Mouse (Mus musculus) T-helper 1 cell (primary cell): ENCODE measurements around the gene Slc3a2.

Experiments
- in situ Hi-C: fragments of 300-600 bp; cut with MboI, MseI; formaldehyde crosslinking; loops from one replicate; pipeline ENCODE4 v1.15.1; 2025; ENCODE audit warnings: high pct_unique_total_duplicates

Gene Slc3a2

GRCm38 (mm10) chr19:8712870-8713305 is 10.3 kb downstream of the Slc3a2 start:
- in situ Hi-C loops: loop anchor here (25.0 kb wide), 1 partner anchor 1226 kb away; the partner anchor contains the start of genes Atl3 and Rtn3

- in situ Hi-C loops: loop anchor here (25.0 kb wide), 1 partner anchor 1225 kb away; the partner anchor contains the start of genes Atl3 and Rtn3
Measured at GRCm38 (mm10) chr19:8711949-8712869, 11.0 kb downstream of the Slc3a2 start.

GRCm38 (mm10) chr19:8711506-8711905 is 11.7 kb downstream of the Slc3a2 start:
- in situ Hi-C loops: loop anchor here (25.0 kb wide), 1 partner anchor 1224 kb away; the partner anchor contains the start of genes Atl3 and Rtn3

GRCm38 (mm10) chr19:8710057-8710456 is 13.1 kb downstream of the Slc3a2 start:
- in situ Hi-C loops: loop anchor here (25.0 kb wide), 1 partner anchor 1223 kb away; the partner anchor contains the start of genes Atl3 and Rtn3

GRCm38 (mm10) chr19:8708954-8709353 is 14.2 kb downstream of the Slc3a2 start:
- in situ Hi-C loops: loop anchor here (25.0 kb wide), 1 partner anchor 1222 kb away; the partner anchor contains the start of genes Atl3 and Rtn3

- in situ Hi-C loops: loop anchor here (25.0 kb wide), 1 partner anchor 1220 kb away; the partner anchor contains the start of genes Atl3 and Rtn3
Measured at GRCm38 (mm10) chr19:8706930-8707329, 16.2 kb downstream of the Slc3a2 start.

- in situ Hi-C loops: loop anchor here (25.0 kb wide), 1 partner anchor 1219 kb away; the partner anchor contains the start of genes Atl3 and Rtn3
Measured at GRCm38 (mm10) chr19:8706132-8706667, 17.0 kb downstream of the Slc3a2 start.

- in situ Hi-C loops: loop anchor here (25.0 kb wide), 1 partner anchor 1218 kb away; the partner anchor contains the start of genes Atl3 and Rtn3
Measured at GRCm38 (mm10) chr19:8705026-8705708, 18.0 kb downstream of the Slc3a2 start.

- in situ Hi-C loops: loop anchor here (25.0 kb wide), 1 partner anchor 1216 kb away; the partner anchor contains the start of genes Atl3 and Rtn3
Measured at GRCm38 (mm10) chr19:8703571-8703970, 19.6 kb downstream of the Slc3a2 start.

- in situ Hi-C loops: loop anchor here (25.0 kb wide), 1 partner anchor 1215 kb away; the partner anchor contains the start of genes Atl3 and Rtn3
Measured at GRCm38 (mm10) chr19:8702458-8702857, 20.7 kb downstream of the Slc3a2 start.

- in situ Hi-C loops: loop anchor here (25.0 kb wide), 1 partner anchor 1212 kb away; the partner anchor contains the start of genes Atl3 and Rtn3
Measured at GRCm38 (mm10) chr19:8699652-8700051, 23.5 kb downstream of the Slc3a2 start.

GRCm38 (mm10) chr19:8695330-8695729 is 27.8 kb downstream of the Slc3a2 start:
- in situ Hi-C loops: no loop called here

- in situ Hi-C loops: no loop called here
Measured at GRCm38 (mm10) chr19:8692740-8693139, 30.4 kb downstream of the Slc3a2 start.

- in situ Hi-C loops: no loop called here
Measured at GRCm38 (mm10) chr19:8691871-8692539, 31.2 kb downstream of the Slc3a2 start.

- in situ Hi-C loops: no loop called here
Measured at GRCm38 (mm10) chr19:8683627-8684026, 39.5 kb downstream of the Slc3a2 start.

- in situ Hi-C loops: no loop called here
Measured at GRCm38 (mm10) chr19:8682996-8683395, 40.2 kb downstream of the Slc3a2 start.

- in situ Hi-C loops: no loop called here
Measured at GRCm38 (mm10) chr19:8681633-8682362, 41.4 kb downstream of the Slc3a2 start.

- in situ Hi-C loops: loop anchor here (5.0 kb wide), 1 partner anchor 92 kb away; no protein-coding TSS in a partner anchor
Measured at GRCm38 (mm10) chr19:8679031-8679779, 44.0 kb downstream of the Slc3a2 start.
